Mouse (Mus musculus) kidney, postnatal 0 days (tissue): Measurements from ENCODE around the gene Copg2. TPM values are rescaled to one million over a fixed set of nuclear protein-coding genes. Genes with fewer than 3 reads are reported as not detected.
A peak's percentile ranks its signal among the peaks of the same experiment; 100 is the strongest.

Experiments used
- ATAC-seq: fragments of 200-750 bp; cut with Nextera tagmentation; replicated peaks from 2 replicates; pipeline ENCODE4 v1.8.0; 2017; ENCODE audit warnings: low read depth, moderate number of reproducible peaks, moderate TSS enrichment, moderate library complexity; ENCODE audit not compliant: low FRiP score
- DNase-seq: peaks from one replicate; pipeline ENCODE4 v3.0.0-alpha.2; 2016; ENCODE audit warnings: low spot score
- H3K27ac ChIP-seq: fragments of 300-500 bp; sonication (generic); 2 replicates; pipeline ENCODE4 v1.5.1; 2014; ENCODE audit warnings: mild to moderate bottlenecking
- H3K27me3 ChIP-seq: fragments of 300-500 bp; sonication (generic); 2 replicates; pipeline ENCODE4 v1.6.1; 2014; ENCODE audit warnings: low read length, mixed read lengths; ENCODE audit not compliant: insufficient read depth
- H3K36me3 ChIP-seq: fragments of 300-500 bp; sonication (generic); 2 replicates; pipeline ENCODE4 v1.6.1; 2014; ENCODE audit warnings: low read length, mixed read lengths; ENCODE audit not compliant: insufficient read depth
- H3K4me1 ChIP-seq: fragments of 300-500 bp; sonication (generic); replicated peaks from 2 replicates; pipeline ENCODE4 v1.6.1; 2014; ENCODE audit warnings: antibody characterized with exemption, low read length, mixed read lengths; ENCODE audit not compliant: insufficient read depth
- H3K4me2 ChIP-seq: fragments of 300-500 bp; sonication (generic); 2 replicates; pipeline ENCODE4 v1.6.1; 2014; ENCODE audit warnings: mild to moderate bottlenecking, low read length, moderate library complexity, mixed read lengths
- H3K4me3 ChIP-seq: fragments of 300-500 bp; sonication (generic); replicated peaks from 2 replicates; pipeline ENCODE4 v1.5.1; 2014; ENCODE audit warnings: low read depth, low read length
- H3K9ac ChIP-seq: fragments of 300-500 bp; sonication (generic); 2 replicates; pipeline ENCODE4 v1.6.1; 2014; ENCODE audit warnings: low read depth, low read length
- H3K9me3 ChIP-seq: fragments of 300-500 bp; sonication (generic); replicated peaks from 2 replicates; pipeline ENCODE4 v1.6.1; 2016; ENCODE audit warnings: low read length, inconsistent platforms, mixed read lengths
- CTCF ChIP-seq: IDR thresholded peaks from 2 replicates; pipeline ENCODE4 v1.5.1; 2016; ENCODE audit warnings: antibody characterized with exemption, low read depth, mild to moderate bottlenecking, moderate library complexity
- WGBS: fragments of 180-500 bp; shearing (Covaris S2); extraction: QIAGEN DNeasy Blood & Tissue Kit; methylation state at CpG from one replicate; pipeline ENCODE4 v1.1.7; 2014; 5-methylcytosine and 5-hydroxymethylcytosine counted together
- polyA plus RNA-seq: library from polyadenylated mRNA; unstranded; fragments of >200 nt; fragmentation: Nextera tagmentation; extraction: Ambion mirVana; gene quantifications from 2 replicates; pipeline ENCODE4 v1.2.1, GENCODE M21; 2015

Gene Copg2
- polyA plus RNA-seq, 1 experiment from 2014 or later, result 19.9 TPM

DNA sequence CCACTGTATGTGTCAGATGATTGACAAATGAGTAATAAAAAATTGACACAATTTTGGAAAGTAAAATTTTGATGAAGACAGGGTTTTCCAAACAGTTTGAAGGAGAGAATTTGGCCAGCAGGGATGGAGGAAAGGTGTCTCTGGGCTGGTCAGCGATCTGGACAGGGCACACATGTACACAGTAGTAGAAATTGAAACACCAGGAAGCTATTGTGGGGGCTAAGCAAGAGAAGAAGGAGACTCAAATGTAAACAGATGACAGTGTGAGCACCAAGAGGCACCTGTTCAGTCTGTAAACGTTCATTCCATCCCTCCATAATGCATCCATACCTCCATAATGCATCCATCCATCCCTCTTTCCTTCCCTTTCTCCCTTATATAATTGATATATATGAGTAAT is 145.4 kb downstream of the Copg2 start:
- TF ChIP-seq CTCF, result no peak
- Histone ChIP-seq H3K9ac (no peak overlapping the region), H3K27me3 (no peaks in the 10 kb centered on the region), H3K4me3 (no peak overlapping the region), H3K4me1 (no peaks in the 10 kb centered on the region), H3K4me2 (no peak overlapping the region), H3K9me3 (no peaks in the 10 kb centered on the region), H3K27ac (no peak overlapping the region), H3K36me3 (peaks cover 37% of the 10 kb centered on the region)
- DNase-seq (no peak), ATAC-seq (no peak; the same call in 1 of the 2 replicates)
- 69% methylated on average over 2 of the region's 2 CpGs for WGBS

DNA sequence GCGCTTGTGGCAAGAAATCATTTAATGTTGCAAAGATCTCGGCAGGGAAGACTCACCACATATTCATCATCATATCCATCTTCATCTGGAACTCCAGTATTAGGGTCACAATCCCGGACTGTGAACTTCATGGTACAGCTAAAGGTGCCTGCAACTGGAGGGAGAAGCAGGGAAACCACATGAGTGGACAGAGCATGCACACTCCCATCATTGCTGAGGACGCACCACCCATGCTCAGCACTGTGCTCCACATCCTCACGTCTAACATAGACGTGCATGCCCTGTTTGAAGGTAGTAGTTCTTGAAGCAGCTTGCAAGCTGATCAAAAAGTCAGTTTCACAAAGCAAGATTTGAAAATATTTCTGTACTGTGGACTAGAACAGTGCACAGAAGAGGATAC is 146.1 kb downstream of the Copg2 start:
- DNase-seq, result no peak
- Histone ChIP-seq H3K9ac (no peak overlapping the region), H3K4me2 (no peak overlapping the region), H3K4me3 (no peak overlapping the region), H3K9me3 (no peaks in the 10 kb centered on the region), H3K27ac (no peak overlapping the region), H3K4me1 (no peaks in the 10 kb centered on the region), H3K27me3 (no peaks in the 10 kb centered on the region), H3K36me3 (peaks cover 39% of the 10 kb centered on the region)
- 66% methylated on average over 6 of the region's 6 CpGs for WGBS
- 0 out of 2 replicates have a peak, but pooled peaks have one; percentile 35 for ATAC-seq
- no peak for TF ChIP-seq CTCF

DNA sequence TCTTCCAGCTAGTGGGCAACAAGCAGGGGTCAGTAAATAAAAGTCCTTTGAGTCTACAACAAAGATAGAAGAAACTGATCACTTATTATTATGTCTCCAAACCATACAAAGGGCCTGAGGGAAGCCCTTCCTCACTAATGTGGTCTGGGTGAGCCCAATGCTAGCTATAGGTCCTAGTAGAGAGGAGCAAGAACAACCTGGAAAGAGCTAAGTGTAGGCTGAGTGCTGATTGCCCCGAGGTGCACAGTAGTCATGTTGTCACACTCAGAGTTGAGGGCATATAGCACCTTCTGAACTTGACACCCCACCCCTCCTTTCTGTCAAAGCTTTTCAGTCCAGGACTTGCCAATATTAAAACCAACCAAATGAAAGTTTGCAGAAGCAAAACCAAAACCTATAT is 146.7 kb downstream of the Copg2 start:
- no peak overlapping the region for H3K9ac ChIP-seq
- no peak overlapping the region for H3K4me2 ChIP-seq
- no peak overlapping the region for H3K27ac ChIP-seq
- H3K27me3 ChIP-seq, result no peaks in the 10 kb centered on the region
- peaks cover 42% of the 10 kb centered on the region for H3K36me3 ChIP-seq
- H3K4me1 ChIP-seq, result no peaks in the 10 kb centered on the region
- DNase-seq, result no peak
- 53% methylated on average over 1 of the region's 1 CpGs for WGBS
- no peaks in the 10 kb centered on the region for H3K9me3 ChIP-seq
- H3K4me3 ChIP-seq, result no peak overlapping the region
- peak; percentile 22; the same call in 1 of the 2 replicates for ATAC-seq
- no peak for TF ChIP-seq CTCF

DNA sequence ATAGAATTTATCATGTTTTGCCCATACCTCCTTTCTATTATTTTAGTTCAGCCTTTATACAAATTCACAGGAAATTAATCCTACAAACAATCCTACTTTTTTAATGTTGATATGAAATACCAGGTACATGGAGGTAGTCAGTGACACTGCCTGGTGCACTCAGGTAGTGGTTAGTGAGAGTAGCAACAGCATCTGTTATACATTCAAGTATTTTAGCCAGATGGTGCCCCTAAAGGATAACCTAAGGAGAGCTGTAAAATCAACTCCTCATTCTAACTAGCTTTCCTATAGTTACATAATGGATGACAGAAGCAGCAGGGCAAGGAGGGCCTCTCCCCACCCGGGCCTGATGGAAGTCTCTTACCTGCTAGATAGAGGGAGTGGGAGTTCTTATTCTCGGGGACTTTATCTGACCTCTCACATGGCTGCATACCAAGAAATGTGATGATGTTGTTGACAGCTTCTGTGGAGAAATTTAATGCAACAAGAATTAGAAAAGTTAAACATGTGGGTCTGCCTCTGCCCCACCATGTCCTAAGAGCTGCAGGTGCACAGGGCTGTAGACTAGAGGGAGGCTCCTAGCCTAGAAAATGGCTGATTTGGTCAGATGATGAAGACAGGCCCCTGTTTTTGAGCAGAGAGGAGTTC is 147.4 kb downstream of the Copg2 start:
- H3K4me3 ChIP-seq, result no peak overlapping the region
- H3K4me2 ChIP-seq, result no peak overlapping the region
- no peak for ATAC-seq
- no peak for TF ChIP-seq CTCF
- H3K9me3 ChIP-seq, result no peaks in the 10 kb centered on the region
- no peaks in the 10 kb centered on the region for H3K27me3 ChIP-seq
- WGBS, result 39% methylated on average over 2 of the region's 2 CpGs
- H3K9ac ChIP-seq, result no peak overlapping the region
- no peak for DNase-seq
- H3K36me3 ChIP-seq, result peaks cover 44% of the 10 kb centered on the region
- H3K4me1 ChIP-seq, result no peaks in the 10 kb centered on the region
- H3K27ac ChIP-seq, result no peak overlapping the region

DNA sequence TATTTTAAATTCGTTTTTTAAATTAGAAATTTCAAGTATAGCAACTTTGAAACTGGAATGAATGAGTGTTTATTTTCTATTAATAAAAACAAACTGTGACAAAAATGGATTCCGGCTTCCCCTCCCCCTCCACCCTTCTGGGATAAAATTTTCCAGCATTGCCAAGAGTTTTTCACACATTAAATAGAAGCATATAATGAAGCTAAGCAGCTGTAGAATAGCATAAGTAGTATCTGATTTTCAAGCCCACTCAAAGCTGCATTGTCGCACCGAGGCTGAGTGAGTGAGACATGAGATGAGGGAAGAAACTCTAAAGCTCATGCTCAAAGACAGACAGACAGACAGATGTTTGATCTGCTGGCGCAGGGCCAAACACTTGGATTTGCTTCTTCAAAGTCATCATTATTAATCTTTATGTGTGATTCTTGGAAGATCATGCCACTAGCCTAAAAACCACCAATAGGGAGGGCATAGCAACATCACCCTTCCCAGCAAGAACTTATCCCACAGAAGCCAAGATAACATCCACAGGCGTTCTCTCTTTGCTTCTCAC is 148.2 kb downstream of the Copg2 start:
- ATAC-seq (no peak), DNase-seq (no peak)
- Histone ChIP-seq H3K27ac (no peak overlapping the region), H3K4me3 (no peak overlapping the region), H3K27me3 (no peaks in the 10 kb centered on the region), H3K9me3 (no peaks in the 10 kb centered on the region), H3K4me2 (no peak overlapping the region), H3K36me3 (peaks cover 50% of the 10 kb centered on the region), H3K9ac (no peak overlapping the region), H3K4me1 (no peaks in the 10 kb centered on the region)
- WGBS, result 79% methylated on average over 6 of the region's 6 CpGs
- TF ChIP-seq CTCF, result no peak

DNA sequence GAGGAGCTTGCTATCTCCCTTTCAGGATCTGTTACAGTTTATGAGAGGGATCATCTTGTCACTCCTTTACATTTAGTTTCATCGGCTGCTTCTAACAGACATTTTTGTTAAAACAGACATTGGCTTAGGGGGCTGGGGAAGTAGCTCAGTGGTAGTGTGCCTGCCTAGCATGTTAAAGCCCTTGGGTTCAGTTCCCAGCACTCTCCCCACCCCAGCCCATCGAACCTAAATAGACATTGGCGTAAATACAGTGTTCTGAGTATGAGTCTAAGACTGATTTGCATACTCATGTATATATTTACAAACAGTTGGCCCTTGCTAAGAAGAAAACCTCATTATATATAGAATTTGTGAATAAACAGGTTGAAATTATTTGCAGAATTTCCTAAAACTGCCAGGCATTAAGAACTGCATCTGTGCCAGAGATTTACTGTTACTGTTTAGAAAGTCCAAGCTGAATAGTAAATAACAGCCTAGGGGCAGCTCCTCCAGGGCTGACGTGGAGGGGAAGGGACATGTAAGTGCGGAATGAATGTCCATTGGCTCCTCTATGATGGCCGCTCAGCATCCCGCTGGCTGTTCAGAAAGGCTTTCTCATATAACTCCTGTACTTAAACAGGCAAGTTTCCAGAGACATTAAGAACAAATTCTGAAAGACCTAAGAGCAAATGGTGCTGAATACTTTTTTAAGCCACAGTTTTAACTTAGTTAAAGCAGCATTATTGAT is 148.8 kb downstream of the Copg2 start:
- Histone ChIP-seq H3K4me2 (no peak overlapping the region), H3K36me3 (peaks cover 56% of the 10 kb centered on the region), H3K4me3 (no peak overlapping the region), H3K4me1 (no peaks in the 10 kb centered on the region), H3K27me3 (no peaks in the 10 kb centered on the region), H3K27ac (no peak overlapping the region), H3K9me3 (no peaks in the 10 kb centered on the region), H3K9ac (no peak overlapping the region)
- no peak for ATAC-seq
- no peak for DNase-seq
- 77% methylated on average over 7 of the region's 7 CpGs for WGBS
- no peak for TF ChIP-seq CTCF
